Mouse (Mus musculus): ENCODE measurements around the gene Psd4.

Psd4 gene

DNA sequence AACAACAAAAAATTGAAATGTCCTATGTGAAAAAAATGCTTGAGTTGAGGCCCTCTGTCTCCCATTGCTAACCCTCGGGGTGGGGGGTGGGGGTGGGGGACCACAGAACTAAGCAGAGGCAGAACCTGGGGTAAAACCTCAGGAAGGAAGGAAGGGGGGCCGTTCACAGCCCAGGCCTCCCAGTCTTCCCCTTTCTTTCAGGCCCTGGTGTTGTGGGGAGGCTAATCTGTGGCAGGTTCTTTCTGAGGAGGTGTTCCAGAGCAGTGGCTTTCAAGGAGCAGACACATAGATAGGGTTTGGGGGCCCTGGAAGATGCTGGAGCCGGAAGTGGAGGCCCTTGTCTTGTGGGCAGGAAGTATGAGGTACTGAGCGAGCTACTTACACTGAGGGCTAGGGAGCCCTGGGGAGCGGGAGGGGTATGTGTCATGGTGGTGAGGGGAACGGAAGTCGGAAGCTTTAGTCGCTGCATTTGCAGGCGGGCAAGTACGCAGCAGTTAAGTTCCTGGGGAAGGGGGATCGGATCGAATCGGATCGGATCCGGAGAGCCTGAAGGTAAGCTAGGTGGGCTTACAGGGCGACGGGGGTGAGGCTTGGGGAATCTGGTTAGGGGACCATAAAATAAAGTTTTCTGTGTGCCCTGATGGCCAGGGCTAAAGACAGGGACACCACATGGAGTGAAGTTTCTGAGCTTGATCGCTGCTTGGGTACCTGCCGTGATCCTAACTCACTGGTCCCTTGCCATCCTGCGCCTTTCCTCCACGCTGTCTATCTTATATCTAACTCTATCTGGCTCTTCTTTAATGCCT lies 19.0 kb downstream of the Psd4 start:
- no peak for DNase-seq

DNA sequence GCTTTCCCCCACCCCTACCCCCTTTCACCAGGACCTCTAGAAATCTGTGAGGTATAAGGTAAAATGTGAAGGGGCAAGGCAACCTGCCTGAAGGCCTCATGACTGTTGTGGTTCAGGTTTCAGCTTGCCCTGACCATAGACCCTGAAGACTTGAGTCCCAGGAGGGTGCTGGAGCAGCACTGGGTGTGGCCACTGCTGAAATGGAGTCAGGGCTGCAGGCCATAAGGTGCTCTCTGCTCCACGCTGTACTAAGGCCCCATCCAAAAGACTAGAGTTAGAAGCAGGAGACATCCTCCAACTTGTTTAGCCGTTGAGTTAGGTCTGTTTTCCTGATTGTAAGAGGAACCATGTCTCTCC lies 19.6 kb downstream of the Psd4 start:
- DNase-seq = no peak

DNA sequence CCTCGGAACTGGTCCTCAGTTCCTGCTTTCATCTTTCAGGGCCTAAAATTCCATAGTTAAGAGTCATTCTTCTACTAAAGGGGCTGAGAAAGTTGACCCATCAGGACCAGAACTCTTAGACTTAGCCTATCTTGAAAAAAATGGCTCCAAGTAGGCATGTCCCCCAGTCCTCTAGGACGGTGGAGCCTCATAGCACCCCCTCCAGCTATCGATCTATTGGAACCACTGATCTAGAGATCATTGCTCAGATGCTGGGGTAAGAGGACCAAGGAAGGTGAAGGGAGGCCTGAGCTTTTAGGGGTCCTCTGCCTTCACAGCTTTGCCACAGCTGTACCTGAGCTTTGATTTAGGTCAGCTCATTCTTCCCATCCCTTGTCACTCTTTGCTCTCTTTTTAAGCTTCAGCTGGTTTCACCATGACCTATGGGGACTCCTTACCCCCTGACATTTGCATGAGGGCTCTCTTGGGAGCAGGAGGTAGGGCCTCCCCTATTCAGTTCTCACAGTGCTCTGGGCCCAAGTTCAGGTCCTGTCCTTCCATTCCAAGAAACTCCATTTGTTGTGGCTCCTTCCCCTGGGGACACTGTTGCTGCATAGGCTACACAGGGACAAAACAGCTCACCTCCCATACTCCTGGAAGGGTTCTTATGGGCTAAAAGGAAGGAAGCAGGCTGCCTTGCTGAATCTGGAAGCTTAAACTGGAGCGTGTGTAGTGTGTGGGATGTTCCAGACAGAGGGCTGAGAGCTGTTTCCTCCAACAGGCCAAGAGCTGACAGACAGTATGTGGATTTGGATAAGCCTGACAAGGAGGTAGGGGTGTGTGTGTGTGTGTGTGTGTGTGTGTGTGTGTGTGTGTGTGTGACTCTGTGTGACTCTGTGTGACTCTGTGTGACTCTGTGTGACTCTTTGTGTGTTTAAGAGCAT lies 20.2 kb downstream of the Psd4 start:
- DNase-seq = no peak

DNA sequence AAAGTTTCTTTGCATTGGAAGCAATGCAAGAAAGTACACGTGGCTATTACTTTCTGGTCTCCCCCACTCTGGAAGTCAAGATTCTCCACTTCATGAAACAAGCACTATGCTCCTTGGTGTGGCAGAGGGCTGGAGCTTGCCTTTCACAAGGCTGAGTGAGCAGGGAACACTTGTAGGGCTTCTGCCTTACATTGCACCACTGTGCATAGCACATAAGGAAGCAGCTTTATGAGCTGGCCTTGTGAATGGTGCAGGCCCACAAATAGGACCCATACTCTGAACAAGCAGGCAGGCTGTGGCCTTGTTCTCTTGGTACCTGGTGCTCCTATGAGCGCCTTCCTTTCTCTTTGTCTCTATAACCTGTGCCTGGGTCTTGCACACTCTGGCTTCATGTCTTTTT lies 25.9 kb downstream of the Psd4 start:
- no peak for DNase-seq

DNA sequence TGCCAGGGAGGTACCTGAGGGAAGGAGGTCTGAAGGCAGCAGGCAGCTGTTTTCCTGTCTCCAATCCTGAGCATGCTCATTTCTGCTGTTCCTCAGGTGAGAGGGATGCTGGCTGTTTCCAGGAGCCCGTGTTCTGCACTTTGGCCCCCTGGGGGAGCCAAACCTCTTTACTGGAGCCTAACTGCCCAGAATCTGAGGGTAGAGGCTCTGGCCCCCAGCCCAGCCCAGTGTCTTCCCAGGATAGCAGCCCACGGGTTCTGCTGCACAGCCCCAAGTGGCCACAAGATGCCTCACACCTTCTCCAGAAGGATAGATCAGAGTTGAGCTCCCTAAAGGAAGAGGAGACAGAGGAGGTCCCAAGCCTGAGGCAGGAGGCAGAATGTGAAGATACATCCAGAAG lies 29.7 kb downstream of the Psd4 start:
- no peak for DNase-seq

DNA sequence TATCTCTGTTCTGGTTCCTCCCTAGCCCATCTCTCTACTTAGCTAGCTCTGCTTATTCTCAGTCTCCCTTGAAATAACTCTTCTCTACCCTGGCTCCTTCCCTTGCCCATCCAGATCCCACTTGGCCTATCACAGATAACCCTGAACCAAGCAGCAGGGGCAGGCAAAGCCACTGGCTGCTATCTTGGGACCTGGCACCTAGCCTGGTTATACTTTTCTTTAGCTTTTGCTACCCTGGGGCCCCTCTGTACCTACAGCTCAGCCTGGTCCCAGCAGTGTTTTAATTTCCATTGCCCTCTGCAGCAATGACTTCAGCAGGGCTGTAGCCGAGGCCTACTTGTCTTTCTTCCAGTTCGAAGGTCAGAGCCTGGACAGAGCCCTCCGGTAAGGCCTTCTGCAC lies 33.3 kb downstream of the Psd4 start:
- DNase-seq = no peak

DNA sequence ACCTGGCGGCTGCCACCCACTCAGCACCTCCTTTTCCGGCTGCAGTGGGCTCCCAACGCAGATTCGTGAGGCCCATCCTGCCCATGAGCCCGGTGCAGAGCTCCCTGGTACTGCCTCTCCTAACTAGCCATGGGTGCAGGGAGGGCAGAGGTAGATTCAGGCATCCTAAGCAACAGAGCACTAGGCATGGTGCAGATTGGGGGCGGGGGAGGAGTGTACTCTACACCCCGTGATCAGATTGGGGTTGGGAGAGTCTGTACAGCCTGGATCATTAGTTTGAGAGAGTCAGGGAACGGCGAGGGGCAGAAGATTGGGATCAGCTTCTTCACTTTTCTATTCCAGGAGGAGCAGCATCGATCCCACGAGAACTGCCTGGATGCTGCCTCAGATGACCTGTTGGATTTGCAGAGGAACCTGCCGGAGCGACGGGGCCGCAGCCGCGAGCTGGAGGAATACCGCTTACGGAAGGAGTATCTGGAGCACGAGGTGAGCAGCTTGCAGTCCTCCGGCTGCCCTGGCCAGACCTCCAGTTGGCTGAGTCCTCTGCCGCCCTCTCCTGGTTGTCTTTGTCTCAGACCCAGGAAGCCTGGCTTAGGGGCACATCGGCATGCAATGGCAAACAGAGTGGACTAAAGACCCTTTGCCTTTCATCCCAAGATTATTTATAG lies 38.1 kb downstream of the Psd4 start:
- DNase-seq = peak; percentile 84

DNA sequence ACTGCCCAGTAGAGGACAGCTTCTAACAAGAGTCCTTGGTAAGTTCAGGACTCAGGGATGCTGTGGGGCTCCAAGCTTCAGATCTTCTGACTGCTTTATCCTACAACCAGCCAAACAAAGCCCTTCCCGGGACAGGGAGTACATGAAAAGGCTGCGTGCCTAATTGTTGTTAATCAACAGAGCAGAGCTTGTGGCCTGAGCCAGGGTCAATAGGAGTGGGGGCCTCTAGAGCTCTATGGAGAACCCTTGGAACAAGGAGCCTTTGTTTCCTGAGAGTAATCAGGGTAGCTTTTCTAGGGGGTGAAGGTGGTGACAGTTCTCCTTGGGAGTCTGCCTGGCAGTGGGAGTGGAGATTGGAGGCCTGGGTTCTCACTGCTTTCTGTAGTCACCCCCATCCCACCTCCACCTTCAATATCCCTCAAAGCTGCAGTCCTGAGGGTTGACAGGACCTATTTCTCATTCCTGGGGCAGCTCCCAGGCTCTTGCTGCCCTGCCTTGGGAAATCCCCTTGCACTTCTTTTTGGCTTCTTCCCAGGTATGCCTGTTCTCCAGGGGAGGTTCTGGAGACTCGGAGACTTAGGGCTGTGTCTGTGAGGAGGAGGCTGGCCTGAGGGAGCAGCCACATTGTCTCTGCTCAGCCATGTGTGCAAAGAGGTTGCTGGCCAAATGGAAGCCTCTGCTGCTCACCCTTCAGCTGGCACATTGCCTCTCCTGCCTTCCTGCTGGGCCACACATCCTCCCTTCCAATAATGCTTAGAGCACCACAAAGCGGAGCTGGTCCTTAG lies 40.5 kb downstream of the Psd4 start:
- peak; percentile 76 for DNase-seq

DNA sequence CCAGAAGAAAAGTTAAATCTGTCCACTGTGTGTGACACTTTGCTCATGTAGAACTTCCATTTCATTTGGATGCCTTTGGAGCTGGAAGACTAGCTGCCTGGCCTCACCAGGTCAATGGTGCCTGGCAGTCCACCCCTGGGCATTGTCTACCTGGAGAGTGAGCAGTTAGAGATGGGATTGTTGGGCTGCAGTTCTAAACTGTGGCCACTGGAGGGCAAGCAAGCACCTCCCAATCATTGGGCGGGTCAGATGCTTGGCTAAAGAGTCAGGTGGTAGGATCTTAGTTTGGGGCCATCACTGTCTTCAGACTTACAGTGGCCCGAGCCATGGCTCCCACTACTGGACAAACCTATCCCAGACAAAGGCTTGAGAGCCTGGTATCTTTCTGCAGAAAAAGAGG lies 41.8 kb downstream of the Psd4 start:
- peak; percentile 84 for DNase-seq

DNA sequence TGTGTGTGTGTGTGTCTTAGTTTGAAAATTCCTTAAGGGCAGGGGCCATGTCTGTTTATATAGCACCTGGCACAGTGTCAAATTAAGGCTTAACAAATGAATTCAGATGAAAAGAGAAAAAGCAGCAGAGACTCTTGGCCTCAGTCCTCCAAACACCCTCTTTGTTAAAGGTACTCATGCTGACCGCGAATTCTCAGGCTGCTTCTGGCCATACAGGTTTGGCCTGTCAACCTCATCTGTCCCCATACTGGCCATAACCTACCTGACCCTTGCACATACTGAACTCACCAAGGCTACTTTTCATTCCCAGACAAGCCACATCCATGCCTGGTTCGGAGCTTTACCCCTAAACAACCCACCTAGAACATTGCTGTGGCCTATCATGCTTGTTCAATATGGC lies 45.8 kb downstream of the Psd4 start:
- no peak for DNase-seq

DNA sequence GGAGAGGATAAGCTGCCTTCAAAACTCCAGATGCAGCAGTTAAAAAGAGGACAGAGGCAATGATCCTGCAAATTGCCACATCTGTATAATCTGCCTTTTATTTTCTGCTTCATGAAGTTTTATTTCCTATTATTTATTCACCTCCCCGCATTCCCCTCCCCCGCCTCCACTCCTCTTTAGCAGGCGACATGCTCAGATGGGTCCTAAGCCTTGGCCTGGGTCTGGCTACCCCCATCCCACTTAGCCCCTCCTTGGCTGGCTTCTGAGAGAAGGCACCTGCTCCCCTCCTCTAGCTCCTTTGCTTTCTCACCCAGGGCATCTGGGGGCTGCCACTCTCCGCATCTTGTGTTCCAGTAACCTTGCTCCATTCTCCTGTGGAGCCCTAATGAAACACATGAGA lies 46.3 kb downstream of the Psd4 start:
- DNase-seq = no peak

DNA sequence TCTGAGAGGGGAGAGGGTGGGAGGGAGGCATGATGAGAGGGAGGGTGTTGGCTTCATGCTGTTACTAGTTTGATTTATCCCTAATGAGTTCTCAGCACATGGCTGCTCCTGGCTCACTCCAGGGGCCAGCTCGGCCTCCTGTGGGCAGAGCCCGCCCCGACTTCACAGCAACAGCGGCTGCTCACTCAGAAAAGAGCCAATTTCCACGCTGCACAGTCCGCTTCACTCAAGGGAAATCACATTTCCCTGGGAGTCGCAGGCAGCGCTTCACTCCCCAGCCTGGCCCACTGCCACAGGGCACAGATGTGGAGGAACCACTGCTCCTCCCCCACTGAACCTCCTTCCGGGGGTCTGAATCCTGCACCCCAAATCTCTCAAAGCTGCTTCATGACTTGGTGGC lies 49.3 kb downstream of the Psd4 start:
- DNase-seq = peak; percentile 58

DNA sequence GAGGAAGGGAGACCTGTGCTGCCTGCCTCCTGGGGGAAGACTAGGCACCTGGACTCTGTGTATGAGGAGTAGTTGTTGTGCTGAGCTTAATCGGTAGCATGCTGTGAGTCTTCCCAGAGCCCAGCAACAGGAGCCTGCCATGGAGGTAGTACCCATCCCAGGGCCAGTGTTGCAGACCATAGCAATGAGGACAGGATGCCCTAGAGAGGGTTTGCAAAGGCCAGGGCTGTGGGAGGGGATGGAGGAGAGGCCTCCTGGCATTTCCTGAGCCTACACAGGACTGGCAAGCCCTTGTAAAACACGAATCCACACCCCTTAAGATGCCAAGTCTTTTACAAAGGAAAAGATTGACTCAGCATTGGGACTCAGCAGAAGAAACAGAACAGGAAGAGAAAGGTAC lies 49.7 kb downstream of the Psd4 start:
- DNase-seq = no peak

DNA sequence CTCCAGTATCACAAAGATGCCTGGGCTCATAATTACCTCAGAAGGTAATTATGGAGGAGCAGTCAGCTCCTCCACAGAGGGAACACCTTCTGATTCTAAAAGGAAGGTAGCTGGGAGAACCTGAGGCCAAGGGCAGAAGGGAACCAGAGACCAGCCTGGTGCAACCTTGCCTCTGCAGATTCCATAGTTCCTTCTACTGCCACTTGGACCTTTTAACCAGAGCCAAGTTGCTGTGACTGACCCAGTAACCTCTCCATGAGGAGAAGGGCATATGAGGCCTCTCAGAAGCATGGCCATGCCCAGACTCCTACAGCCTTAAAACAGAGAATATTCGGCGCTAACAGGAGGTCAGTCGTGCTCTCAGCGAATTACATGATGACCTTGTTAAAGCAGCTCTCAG lies 50.2 kb downstream of the Psd4 start:
- DNase-seq = no peak

DNA sequence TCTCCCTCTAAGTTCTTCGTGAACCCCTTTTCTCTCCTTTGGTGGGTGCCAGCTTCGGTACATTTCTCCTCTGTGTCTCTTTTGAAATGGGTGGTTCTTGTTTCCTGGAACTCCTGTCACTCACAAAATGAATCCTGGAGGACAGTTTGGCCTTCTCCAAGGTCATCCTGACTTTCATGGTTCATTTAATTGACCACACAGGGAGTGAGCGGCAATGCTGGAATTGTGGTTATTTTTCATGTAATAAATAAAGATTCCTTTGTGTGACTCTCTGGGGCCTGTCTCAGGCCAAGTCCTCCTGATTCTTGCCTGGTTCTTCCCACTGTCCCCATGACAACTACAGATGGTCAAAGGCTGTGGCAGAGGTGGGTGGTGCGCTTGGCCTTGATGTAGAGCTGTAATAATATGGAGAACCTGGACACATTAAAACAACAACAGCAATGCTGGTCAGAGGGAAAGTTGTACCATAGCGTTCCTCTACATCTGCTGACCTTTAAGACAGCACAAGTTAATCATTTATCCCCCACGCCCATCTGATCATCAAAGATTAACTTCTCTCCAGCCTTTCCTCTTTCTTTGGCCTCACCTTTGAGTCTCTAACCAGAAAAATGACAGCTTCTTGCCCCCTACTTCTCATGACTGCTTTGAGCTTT lies 54.0 kb downstream of the Psd4 start:
- peak; percentile 94 for DNase-seq

DNA sequence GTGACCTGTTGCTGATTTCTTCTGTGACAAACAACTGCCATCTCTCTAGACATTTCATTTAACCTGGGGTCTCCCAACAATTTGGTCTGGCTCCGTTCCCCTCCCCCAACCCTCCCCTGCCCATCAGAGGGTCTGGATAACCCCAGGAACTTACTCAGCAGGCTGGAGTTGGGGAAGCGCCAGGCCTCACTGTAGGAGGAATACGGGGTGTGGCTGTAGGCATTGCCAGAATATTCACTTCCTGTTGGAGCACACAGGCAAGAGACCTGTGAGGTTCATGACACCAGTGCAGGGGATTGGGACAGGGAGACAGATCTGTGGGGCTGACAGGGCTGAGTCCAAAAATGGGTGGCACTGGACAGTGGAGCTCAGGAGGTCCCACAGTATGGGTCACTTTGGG lies 55.4 kb downstream of the Psd4 start:
- no peak for DNase-seq

DNA sequence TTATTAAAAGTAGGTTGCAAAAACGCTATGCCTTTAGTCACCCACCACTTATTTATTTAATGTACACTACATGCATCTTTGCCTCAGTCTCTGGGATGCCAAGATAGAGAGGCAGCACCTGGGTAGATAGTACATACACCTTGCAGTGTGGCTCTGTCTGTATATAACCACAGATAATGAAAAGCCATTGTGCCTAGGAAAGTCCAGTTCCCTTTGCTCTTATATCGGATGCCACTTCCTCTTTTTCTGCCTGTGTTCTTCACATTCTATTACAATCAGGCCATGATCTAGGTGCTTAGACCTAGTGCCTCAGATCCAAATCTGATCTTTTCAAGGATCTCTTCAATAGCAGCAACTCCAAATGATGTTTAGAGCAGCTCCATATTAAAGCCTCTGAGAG lies 58.2 kb downstream of the Psd4 start:
- no peak for DNase-seq

DNA sequence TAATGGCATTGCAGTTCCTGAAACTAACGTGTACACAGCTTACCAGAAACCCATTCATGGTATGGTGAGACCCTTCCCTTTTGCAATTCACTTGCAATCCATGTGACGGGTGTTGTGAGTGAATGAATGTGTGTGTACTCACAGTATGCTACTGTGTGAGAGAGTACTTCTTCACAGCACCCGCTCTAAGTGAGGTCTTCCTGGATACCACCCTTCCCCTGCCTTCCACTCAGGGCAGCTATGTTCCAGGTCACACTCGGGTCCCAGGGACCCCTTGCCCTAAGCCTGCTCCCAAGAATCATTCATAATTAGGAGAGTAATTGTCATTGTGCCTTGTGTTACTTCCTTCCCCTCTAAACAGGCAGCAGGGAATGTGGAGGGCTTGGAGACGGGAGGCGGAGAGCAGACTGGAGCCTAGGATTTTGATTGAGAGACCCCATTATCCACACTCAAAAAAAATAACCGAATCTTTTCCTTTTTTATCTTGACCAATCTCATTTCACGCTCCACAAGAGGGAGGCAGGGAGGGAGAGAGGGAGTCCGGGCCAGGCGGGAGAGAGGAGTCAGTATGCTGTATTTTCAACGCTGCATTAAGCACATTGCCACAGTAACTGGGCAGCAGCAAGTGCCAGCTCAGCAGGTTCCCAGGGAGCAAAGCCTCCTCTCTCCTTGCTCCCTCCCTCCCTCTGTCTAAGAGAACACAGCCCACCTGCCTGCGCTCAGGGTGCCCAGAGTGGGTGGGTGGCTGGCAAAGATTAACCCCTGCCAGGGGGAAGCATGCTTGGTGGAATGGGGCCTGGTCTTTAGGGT lies 60.7 kb downstream of the Psd4 start:
- DNase-seq = peak; percentile 59

DNA sequence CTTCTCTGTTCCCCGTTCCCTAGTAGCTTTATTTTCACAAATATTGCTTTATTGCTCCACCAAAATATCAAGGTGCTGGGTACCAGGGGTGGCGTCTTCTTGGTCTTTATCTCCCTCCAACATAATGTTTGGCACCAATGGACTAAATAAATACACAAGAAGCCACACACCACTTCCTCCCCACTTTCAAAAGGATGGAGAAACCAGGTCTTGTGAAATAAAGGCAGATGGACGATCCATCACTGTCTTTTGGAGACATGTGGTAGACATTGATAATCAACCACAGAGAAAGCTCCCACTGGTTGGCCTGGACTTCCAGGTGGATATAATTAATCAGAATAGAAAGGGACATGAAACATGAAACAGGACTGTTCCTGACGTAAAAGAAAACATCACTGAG lies 62.4 kb downstream of the Psd4 start:
- no peak for DNase-seq

DNA sequence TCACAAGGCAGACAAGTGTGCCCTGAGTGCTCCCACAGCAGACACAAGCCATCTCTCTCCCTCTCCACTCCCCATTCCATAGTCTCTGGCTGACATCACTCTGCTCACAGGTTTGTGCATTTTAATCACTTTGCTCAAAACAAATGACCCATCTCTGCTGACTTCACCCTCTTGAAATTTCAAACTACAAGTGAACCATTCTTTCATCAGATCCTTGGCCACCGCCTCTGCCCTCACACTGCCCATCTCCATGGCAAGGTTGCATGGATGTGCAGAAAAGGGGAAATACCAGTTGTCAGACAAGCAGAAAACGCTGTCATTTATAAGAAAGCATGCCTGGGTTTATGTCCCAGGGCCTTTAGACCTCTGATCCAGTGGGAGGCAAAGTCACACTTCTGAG lies 67.3 kb downstream of the Psd4 start:
- DNase-seq = no peak

DNA sequence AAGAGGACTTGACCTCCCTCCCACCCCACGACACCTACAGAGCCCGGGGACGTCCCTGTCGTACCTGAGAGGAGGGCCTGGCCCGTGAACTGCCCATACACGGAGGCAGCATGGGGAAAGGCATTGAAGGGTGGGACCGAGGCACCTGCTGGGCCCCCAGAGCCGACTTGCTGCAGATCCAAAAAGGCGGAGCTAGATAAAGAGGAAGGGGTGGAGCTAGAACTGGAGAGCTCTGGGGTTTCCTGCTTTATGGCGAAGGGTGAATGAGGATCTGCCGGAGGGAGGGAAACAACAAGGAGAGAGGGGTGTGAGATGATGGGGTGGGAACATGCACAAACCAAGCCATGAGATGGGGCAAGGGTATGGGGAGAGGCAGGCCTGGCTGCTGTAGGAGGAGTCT lies 68.3 kb downstream of the Psd4 start:
- no peak for DNase-seq

DNA sequence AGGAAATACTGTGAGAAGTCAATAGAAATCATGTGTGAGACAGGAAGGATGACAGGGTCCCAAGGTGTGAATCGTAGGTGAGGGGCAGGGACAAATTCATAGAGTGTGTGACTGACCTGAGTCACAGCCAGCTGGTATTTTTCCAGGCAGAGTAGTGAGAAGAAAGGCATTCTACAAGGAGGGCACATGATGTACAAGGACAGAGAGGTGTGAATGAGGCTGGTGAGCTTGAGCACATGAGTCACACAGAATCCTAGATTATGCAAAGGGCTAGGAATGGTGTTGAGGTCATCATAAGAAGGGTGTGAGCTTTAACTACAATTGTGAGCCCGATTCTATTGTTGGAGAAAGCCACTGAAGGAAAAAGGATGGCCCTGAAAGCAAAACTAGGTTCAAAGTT lies 72.7 kb downstream of the Psd4 start:
- no peak for DNase-seq

All from kidney, adult 9 months (tissue).